Mouse (Mus musculus) heart, postnatal 36 days (tissue): ENCODE results near the gene Pacsin1. TPM values are rescaled to one million over a fixed set of nuclear protein-coding genes. Genes with fewer than 3 reads are reported as not detected.

ENCODE experiments used
- total RNA-seq, 2 experiments: library from RNA; stranded (reverse); gene quantifications; 2 replicates each; pipeline ENCODE4 v1.2.3; 2021

Pacsin1 gene
- total RNA-seq, 2 experiments from 2014 or later, result 0.49 TPM; not detected in 1

Other genes starting within 250 kb of the Pacsin1 start
- under 1 TPM; 0.11 to 0.14 TPM for gene Grm4, start 134.1 kb upstream of the Pacsin1 start, total RNA-seq
- 10 to 100 TPM; 41.2 to 45.0 TPM for gene Hmga1, start 99.0 kb upstream of the Pacsin1 start, total RNA-seq
- 10 to 100 TPM in 1 of 2 experiments, 1 to 10 TPM in 1; 7.4 to 10.4 TPM for gene AI413582, start 89.8 kb upstream of the Pacsin1 start, total RNA-seq
- 100 to 1,000 TPM; 312 to 315 TPM for gene Nudt3, start 32.0 kb upstream of the Pacsin1 start, total RNA-seq
- gene RPS10-NUDT3, start 20.3 kb upstream of the Pacsin1 start, total RNA-seq, result not detected
- 100 to 1,000 TPM; 533 to 572 TPM for gene Rps10, start 18.8 kb upstream of the Pacsin1 start, total RNA-seq
- not detected for gene Spdef, start 73.4 kb downstream of the Pacsin1 start, total RNA-seq
- gene D17Wsu92e, start 165.1 kb downstream of the Pacsin1 start, total RNA-seq, result 100 to 1,000 TPM; 135 to 140 TPM
- 10 to 100 TPM; 56.8 to 57.4 TPM for gene Snrpc, start 182.6 kb downstream of the Pacsin1 start, total RNA-seq
- gene Uhrf1bp1, start 200.9 kb downstream of the Pacsin1 start, total RNA-seq, result 10 to 100 TPM; 17.1 to 17.9 TPM